Mouse (Mus musculus) layer of hippocampus, postnatal 36 days (tissue): ENCODE data around the gene Gm38394. TPM values are rescaled to one million over a fixed set of nuclear protein-coding genes. Genes with fewer than 3 reads are reported as not detected.

Experiments
- total RNA-seq, 2 experiments: library from RNA; stranded (reverse); gene quantifications; 2 replicates each; pipeline ENCODE4 v1.2.3; 2021

Gm38394 gene
- total RNA-seq, 2 experiments from 2014 or later = 28.2 to 29.1 TPM

Other genes starting within 250 kb of the Gm38394 start
- gene Sox13, start 236.9 kb downstream of the Gm38394 start, total RNA-seq = 1 to 10 TPM; 7.2 TPM
- gene Snrpe, start 51.0 kb downstream of the Gm38394 start, total RNA-seq = 10 to 100 TPM; 66.6 to 72.0 TPM
- gene Zbed6, start 433 bp downstream of the Gm38394 start, total RNA-seq = 10 to 100 TPM in 1 of 2 experiments, 1 to 10 TPM in 1; 7.9 to 11.5 TPM
- gene Lax1, start 28.8 kb upstream of the Gm38394 start, total RNA-seq = not detected
- gene Atp2b4, start 139.7 kb upstream of the Gm38394 start, total RNA-seq = 10 to 100 TPM; 67.8 to 72.1 TPM
- gene Optc, start 246.7 kb upstream of the Gm38394 start, total RNA-seq = under 1 TPM in 1 of 2 experiments, not detected in 1; 0.40 TPM